Mouse (Mus musculus) adrenal gland, postnatal 36 days (tissue): ENCODE data around the gene Higd2a. TPM values are rescaled to one million over a fixed set of nuclear protein-coding genes. Genes with fewer than 3 reads are reported as not detected.
A peak's percentile ranks its signal among the peaks of the same experiment; 100 is the strongest.

Experiments
- DNase-seq, 2 experiments: peaks; one replicate each; pipeline ENCODE4 v3.0.0; 2021; ENCODE audit warnings: mixed read lengths in 1 of 2
- long read RNA-seq, 2 experiments: library from polyadenylated mRNA; stranded (forward); transcript quantifications; one replicate each; pipeline ENCODE4 v2.0.0; 2021; ENCODE audit warnings: borderline sequencing depth in 2 of 2
- total RNA-seq, 2 experiments: library from RNA; stranded (reverse); gene quantifications; 2 replicates each; pipeline ENCODE4 v1.2.3; 2021

Gene Higd2a
- 100 to 1,000 TPM; 232 to 258 TPM for total RNA-seq
- long read RNA-seq, experiment 1, transcript Higd2a-201 (2 exons, 648 nt): major isoform, 200 of 207 reads
- long read RNA-seq, experiment 1, partial matches to known transcripts: 0 of 207 reads
- long read RNA-seq, experiment 1, other reads (novel, unspliced or antisense): 7 of 207 reads
- long read RNA-seq, experiment 2, transcript Higd2a-201 (2 exons, 648 nt): major isoform, 114 of 121 reads
- long read RNA-seq, experiment 2, partial matches to known transcripts: 0 of 121 reads
- long read RNA-seq, experiment 2, other reads (novel, unspliced or antisense): 7 of 121 reads

GRCm38 (mm10) chr13:54589996-54590951 is at the start of gene Higd2a, which contains the start of gene Nop16:
Gene Higd2a, plus strand, starts transcription at chr13:54590207.
Gene Nop16, minus strand, starts transcription at chr13:54590090.
- peak; percentile 97 for DNase-seq

DNA sequence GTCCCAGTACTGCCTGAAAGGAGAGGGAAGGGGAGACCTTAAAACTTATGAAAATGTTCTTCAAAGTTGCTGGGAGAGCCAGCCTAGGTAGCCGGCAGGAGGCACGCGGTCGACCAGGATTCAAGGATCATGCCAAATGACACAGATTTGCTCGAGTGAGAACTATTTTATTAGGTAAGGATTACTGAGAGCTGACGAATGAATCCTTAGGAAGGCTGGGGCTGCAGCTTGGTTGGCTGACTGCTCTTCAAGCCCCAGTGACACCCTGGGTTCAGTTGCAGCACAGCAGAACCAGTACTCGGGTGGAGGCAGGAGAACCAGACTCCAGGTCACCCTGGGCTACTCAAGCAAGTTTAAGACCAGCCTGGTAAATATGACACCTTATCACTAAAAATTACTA is 42.0 kb upstream of the Higd2a start:
- no peak for DNase-seq

DNA sequence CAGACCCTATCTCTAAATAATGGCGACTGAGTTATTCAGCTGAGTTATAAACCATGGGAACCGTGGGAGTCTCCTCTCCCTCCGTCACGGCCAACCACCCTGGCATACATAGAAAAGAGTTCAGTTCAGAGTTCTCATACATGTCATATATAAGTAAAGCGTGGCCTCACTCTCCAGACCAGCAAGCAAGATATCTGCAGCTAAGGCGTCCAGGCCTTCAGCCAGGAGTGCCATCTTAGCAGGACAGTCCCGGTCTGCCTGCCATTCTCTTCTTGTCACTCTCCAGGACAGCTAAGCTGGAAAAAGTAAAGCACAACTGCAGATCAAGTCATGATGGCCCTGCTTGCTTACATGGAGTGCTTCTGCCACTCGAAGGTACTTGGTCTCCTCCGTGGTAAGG is 33.8 kb upstream of the Higd2a start:
- DNase-seq: no peak

DNA sequence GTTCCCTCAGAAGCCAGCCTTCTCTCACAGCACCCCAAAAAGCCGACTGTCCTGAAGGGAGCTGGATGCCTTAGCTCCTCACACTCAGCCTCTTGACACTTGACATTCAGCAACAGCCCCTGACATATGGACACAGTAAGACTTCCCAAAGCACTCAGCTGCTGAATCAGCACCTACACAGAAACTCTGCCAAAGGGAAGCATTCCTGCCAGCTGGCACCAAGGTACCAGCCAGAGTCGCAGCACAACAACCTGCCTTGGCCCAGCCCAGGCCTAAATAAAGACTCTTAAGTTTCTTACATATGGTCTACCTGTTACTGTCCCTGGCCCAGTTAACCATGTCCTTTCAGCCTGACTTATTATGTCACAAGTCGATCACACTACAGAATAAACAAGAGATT is 33.2 kb upstream of the Higd2a start:
- DNase-seq: peak in 1 of 2 experiments; percentile 58

- no peak for DNase-seq
These were observed 32.4 kb upstream of the Higd2a start for GRCm38 (mm10) chr13:54557652-54558051.

GRCm38 (mm10) chr13:54559656-54560055 is 30.4 kb upstream of the Higd2a start:
- DNase-seq: no peak

DNA sequence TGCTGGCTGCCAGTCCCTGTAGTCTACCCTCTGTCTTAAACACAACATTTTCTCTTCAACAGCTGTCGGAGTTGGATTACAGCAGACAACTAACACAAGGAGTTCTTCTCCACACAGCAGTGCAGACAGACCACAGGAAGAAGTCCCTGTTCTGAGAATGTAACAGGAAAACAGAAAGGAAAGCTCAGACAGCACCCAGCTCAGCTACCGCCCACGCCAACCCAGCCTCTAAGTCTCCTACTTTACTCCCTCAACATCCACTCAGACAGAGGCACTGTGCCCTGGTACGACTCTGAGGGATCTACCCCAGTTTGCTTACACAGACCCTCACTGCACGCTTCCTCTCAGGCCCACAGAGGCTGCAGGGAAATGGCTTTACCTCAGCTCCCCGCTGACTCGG is 29.4 kb upstream of the Higd2a start:
- DNase-seq: no peak

- DNase-seq: no peak
These were observed 27.4 kb upstream of the Higd2a start for GRCm38 (mm10) chr13:54562562-54562961.

DNA sequence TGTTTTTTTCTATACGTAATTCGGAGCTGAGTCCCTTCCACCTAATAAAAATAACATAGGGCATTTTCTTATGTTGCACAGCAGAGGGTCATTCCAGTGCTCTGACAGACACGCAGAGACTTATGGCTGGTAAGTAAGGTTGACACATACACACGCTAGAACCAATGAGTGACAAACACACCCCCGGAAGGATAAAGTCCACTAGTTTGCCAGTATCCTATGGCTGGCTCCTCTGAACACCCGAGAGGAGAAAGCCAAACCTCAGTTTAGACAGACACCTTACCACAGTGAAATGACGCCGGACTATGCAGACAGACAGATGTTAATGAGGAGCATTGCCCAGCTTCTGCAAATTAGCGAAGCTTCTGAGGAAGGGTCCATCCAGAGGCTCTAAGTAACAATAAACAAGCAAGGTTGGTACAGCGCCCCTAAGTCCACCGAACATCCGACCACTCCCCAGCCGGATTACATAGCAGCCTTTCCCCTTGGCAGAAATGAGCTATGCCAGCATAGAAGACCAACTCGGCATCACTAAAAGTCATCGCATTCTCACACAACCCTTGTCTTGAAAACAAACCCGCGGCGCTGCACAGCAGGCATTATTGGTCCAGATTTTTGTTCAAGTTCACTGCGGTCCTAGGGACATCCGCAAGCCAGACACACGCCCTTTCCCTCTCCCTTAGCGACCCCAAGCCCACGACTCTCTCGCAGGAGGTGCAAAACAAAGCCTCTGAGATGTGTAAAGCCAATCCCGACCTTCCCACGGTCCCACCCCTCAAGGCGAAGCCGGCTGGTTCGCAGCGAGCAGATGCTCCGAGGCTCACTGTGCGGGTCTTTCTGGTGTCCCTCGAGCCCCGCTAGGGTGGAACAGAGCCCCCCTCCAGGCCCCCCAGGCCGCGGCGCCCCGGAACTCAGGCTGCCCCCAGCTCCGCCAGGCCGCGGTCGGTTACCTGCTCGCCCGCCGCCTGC is 25.5 kb upstream of the Higd2a start:
- peak in 1 of 2 experiments; percentile 36 for DNase-seq

- peak; percentile 97 for DNase-seq
These were observed 24.8 kb upstream of the Higd2a start, which contains the start of gene 4833439L19Rik for GRCm38 (mm10) chr13:54565201-54565581. Gene 4833439L19Rik, minus strand, starts transcription at chr13:54565435.

GRCm38 (mm10) chr13:54565594-54566345 is 24.2 kb upstream of the Higd2a start:
- peak in 1 of 2 experiments; percentile 70 for DNase-seq

GRCm38 (mm10) chr13:54568380-54568779 is 21.6 kb upstream of the Higd2a start:
- no peak for DNase-seq

DNA sequence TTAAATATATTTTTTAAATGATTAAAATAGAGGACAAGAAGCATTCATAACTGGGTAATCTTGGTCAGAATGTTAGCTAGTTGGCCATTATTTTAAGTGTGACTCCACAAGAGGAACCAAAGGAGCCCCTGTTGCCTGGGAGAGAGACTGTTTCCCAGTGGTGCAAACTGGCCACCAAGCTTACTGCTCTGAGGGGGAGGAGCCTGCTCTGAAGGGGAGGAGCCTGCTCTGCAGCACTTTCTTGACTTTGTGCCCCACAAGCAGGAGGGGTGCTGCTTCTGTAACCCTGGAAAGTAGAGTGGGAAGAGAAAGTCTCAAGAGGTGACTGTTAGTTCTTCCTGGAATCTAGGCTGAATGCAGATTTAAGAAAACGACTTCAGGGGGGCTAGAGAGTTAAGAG is 20.7 kb upstream of the Higd2a start:
- DNase-seq: no peak

DNA sequence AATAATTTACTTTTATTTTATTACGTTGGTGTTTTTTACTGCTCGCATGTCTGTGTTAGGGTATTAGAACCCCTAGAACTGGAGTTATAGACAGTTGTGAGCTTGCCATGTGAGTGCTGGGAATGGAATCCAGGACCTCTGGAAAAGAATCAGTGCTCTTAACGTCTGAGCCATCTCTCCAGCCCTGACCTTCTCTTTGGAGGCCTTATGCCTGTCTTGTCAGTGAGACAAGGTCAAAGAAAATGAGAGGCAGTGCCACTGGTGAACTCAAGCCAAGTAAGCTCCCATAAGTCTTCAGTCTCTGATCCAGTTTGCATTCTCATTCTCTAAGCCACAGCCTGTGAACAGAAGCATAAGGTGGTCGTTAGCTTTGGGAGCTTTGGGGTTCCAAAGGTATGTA is 19.3 kb upstream of the Higd2a start:
- peak; percentile 61 to 65 for DNase-seq

GRCm38 (mm10) chr13:54571637-54572036 is 18.4 kb upstream of the Higd2a start:
- DNase-seq: peak; percentile 51 to 52

DNA sequence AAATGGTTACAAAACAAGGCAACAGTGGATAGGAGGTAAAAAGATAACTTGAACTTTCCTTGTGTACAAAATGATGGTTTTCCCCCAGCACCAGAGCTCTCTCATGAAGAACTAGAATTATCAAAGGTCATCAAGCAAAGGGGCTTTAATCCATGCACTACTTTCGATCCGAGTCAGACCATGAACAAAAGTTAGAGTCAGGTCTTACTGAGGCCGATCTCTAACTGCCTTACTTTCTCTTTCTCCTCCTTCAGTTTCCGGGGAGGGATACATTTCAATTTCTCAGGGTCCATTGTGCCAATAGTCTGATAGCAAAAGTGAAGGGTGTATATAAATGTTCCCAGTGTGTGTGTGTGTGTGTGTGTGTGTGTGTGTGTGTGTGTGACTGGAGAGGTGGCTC is 17.4 kb upstream of the Higd2a start:
- DNase-seq: no peak

GRCm38 (mm10) chr13:54574854-54575481 is 15.0 kb upstream of the Higd2a start, which contains the start of gene Arl10:
Gene Arl10, plus strand, starts transcription at chr13:54575015.
- peak; percentile 86 to 89 for DNase-seq

DNA sequence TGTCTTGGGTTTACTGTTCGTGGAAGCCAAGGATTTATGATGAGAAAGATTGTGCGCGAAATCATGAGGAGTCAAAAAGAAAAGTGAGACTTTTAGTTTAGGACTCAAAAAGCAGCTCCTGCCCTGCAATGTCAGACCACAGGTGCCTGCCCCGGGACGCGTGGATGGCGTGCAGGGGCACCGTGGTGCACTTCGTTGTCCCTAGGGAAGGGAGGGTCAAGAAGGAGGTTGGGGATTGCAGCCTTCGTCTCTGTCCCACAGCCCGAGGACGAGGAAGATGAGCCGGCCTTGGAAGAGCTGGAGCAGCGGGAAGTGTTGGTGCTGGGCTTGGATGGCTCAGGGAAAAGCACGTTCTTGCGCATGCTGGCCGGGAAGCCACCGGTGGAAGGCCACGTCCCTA is 14.5 kb upstream of the Higd2a start:
- peak; percentile 38 to 41 for DNase-seq

DNA sequence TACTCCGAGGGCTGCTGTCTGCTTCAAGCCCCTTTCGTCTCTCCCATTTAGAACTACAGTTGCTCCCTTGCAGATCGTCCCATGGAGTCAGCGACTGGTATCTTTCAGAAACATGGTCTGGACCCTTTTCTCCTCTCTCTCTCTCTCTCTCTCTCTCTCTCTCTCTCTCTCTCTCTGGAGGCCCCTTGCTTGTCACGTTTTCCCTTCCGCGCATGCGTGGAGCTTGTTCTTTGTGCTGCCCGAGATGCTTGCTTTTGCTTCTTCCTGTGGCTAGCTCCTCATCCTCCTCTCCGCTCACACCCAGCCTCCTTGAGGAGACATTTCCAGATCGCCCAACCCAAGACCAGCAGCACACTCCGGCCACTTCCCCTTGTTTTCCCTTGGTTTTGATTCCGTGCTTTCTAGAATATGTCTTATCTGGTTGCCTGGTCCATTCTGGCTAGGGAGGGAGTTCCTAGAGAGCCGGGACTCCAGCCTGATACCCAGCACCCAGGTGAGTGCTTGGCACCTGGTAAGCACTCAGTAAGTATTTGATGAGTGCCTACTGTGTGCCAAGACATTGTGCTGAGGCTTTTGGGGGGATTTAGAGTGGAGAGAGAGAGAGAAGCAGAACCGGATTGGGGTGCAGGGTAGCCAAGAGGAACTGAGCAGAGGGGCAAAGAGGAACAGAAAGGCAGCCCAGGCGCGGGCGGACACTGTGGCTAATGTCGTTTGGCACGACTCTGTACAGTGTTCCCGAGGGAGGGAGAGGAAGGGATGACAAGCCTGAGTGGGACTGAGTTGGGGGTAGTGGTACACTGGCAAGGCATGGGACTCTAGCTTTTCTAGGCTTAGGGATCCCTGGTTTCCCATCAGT is 12.1 kb upstream of the Higd2a start:
- no peak for DNase-seq
